Mouse (Mus musculus) limb, embryonic 11.5 days (tissue): ENCODE measurements around the gene Mrpl2. TPM values are rescaled to one million over a fixed set of nuclear protein-coding genes. Genes with fewer than 3 reads are reported as not detected.

Source experiments
- ATAC-seq: fragments of 200-750 bp; cut with Nextera tagmentation; 2 replicates; pipeline ENCODE4 v1.8.0; 2017; ENCODE audit warnings: low read depth; ENCODE audit not compliant: insufficient number of reproducible peaks, low FRiP score, low TSS enrichment
- DNase-seq: peaks from one replicate; pipeline ENCODE4 v3.0.0-alpha.2; 2015; ENCODE audit warnings: low spot score
- H3K27ac ChIP-seq: fragments of 300-500 bp; sonication (generic); replicated peaks from 2 replicates; pipeline ENCODE4 v1.5.1; 2014; ENCODE audit warnings: low read depth, mild to moderate bottlenecking, low read length
- H3K27me3 ChIP-seq: fragments of 300-500 bp; sonication (generic); 2 replicates; pipeline ENCODE4 v1.6.1; 2014; ENCODE audit warnings: mild to moderate bottlenecking, low read length, mixed read lengths; ENCODE audit not compliant: control insufficient read depth, insufficient read depth
- H3K36me3 ChIP-seq: fragments of 300-500 bp; sonication (generic); 2 replicates; pipeline ENCODE4 v1.6.1; 2014; ENCODE audit warnings: mild to moderate bottlenecking, low read length, moderate library complexity, mixed read lengths; ENCODE audit not compliant: control insufficient read depth, insufficient read depth
- H3K4me1 ChIP-seq: fragments of 300-500 bp; sonication (generic); 2 replicates; pipeline ENCODE4 v1.6.1; 2014; ENCODE audit warnings: low read length, mixed read lengths; ENCODE audit not compliant: control insufficient read depth, insufficient read depth
- H3K4me2 ChIP-seq: fragments of 300-500 bp; sonication (generic); 2 replicates; pipeline ENCODE4 v1.6.1; 2014; ENCODE audit warnings: low read depth, mild to moderate bottlenecking, moderate library complexity; ENCODE audit not compliant: severe bottlenecking
- H3K4me3 ChIP-seq: fragments of 300-500 bp; sonication (generic); 2 replicates; pipeline ENCODE4 v1.5.1; 2014; ENCODE audit warnings: low read depth, low read length
- H3K9ac ChIP-seq: fragments of 300-500 bp; sonication (generic); 2 replicates; pipeline ENCODE4 v1.6.1; 2014; ENCODE audit warnings: mild to moderate bottlenecking, low read length
- H3K9me3 ChIP-seq: fragments of 300-500 bp; sonication (generic); 2 replicates; pipeline ENCODE4 v1.6.1; 2016; ENCODE audit warnings: low read length; ENCODE audit not compliant: control insufficient read depth
- WGBS: fragments of 180-500 bp; shearing (Covaris S2); extraction: QIAGEN DNeasy Blood & Tissue Kit; methylation state at CpG from one replicate; pipeline ENCODE4 v1.1.7; 2014; 5-methylcytosine and 5-hydroxymethylcytosine counted together
- polyA plus RNA-seq: library from polyadenylated mRNA; unstranded; fragments of >200 nt; fragmentation: Nextera tagmentation; extraction: Ambion mirVana; gene quantifications from 2 replicates; pipeline ENCODE4 v1.2.1, GENCODE M21; 2014

Gene Mrpl2
- polyA plus RNA-seq, 1 experiment from 2014 or later: 126 TPM

GRCm38 (mm10) chr17:46694517-46695063 is 48.6 kb downstream of the Mrpl2 start:
- DNase-seq: no peak
- Histone ChIP-seq H3K4me2 (no peak overlapping the region), H3K27ac (no peak overlapping the region), H3K4me3 (no peak overlapping the region), H3K27me3 (no peaks in the 10 kb centered on the region), H3K4me1 (no peaks in the 10 kb centered on the region), H3K9ac (no peak overlapping the region), H3K9me3 (no peaks in the 10 kb centered on the region), H3K36me3 (peaks cover 3% of the 10 kb centered on the region; the same call in 1 of the 2 replicates)
- no peak for ATAC-seq
- 76% methylated on average over 1 of the region's 1 CpGs for WGBS

GRCm38 (mm10) chr17:46698515-46698914 is 52.5 kb downstream of the Mrpl2 start:
- peaks cover 7% of the 10 kb centered on the region; the same call in 1 of the 2 replicates for H3K36me3 ChIP-seq
- no peak for ATAC-seq
- 88% methylated on average over 6 of the region's 6 CpGs for WGBS

GRCm38 (mm10) chr17:46699245-46699644 is 53.2 kb downstream of the Mrpl2 start:
- H3K36me3 ChIP-seq: peaks cover 4% of the 10 kb centered on the region; the same call in 1 of the 2 replicates
- no peak overlapping the region for H3K9ac ChIP-seq
- H3K27me3 ChIP-seq: no peaks in the 10 kb centered on the region

More at GRCm38 (mm10) chr17:46698515-46698914, 52.5 kb downstream of the Mrpl2 start:
- Histone ChIP-seq H3K4me2 (no peak overlapping the region), H3K4me3 (no peak overlapping the region), H3K27ac (no peak overlapping the region), H3K9ac (no peak overlapping the region), H3K9me3 (no peaks in the 10 kb centered on the region), H3K4me1 (peaks cover 11% of the 10 kb centered on the region), H3K27me3 (no peaks in the 10 kb centered on the region)
- no peak for DNase-seq

More at GRCm38 (mm10) chr17:46699245-46699644, 53.2 kb downstream of the Mrpl2 start:
- Histone ChIP-seq H3K4me3 (no peak overlapping the region), H3K27ac (no peak overlapping the region), H3K9me3 (no peaks in the 10 kb centered on the region), H3K4me1 (peaks cover 15% of the 10 kb centered on the region), H3K4me2 (no peak overlapping the region)
- ATAC-seq: no peak
- 48% methylated on average over 5 of the region's 5 CpGs for WGBS
- no peak for DNase-seq

Other genes with a start within 250 kb of the Mrpl2 start
- 0.31 TPM in 1 of 2 replicates, not detected in the other for gene Crip3, start 217.3 kb upstream of the Mrpl2 start, polyA plus RNA-seq
- not detected in 2 replicates for gene Slc22a7, start 207.8 kb upstream of the Mrpl2 start, polyA plus RNA-seq
- gene Ttbk1, start 158.6 kb upstream of the Mrpl2 start, polyA plus RNA-seq: 0.27 and 0.58 TPM in 2 replicates
- gene Dnph1, start 149.5 kb upstream of the Mrpl2 start, polyA plus RNA-seq: 59.7 and 62.3 TPM in 2 replicates
- gene Cul9, start 99.8 kb upstream of the Mrpl2 start, polyA plus RNA-seq: 3.8 and 3.9 TPM in 2 replicates
- 8.3 and 9.8 TPM in 2 replicates for gene Srf, start 90.1 kb upstream of the Mrpl2 start, polyA plus RNA-seq
- 50.3 and 60.4 TPM in 2 replicates for gene Ptk7, start 16.7 kb upstream of the Mrpl2 start, polyA plus RNA-seq
- gene Klc4, start 207 bp upstream of the Mrpl2 start, polyA plus RNA-seq: 23.8 and 25.7 TPM in 2 replicates
- 34.6 and 36.3 TPM in 2 replicates for gene Cul7, start 4.1 kb downstream of the Mrpl2 start, polyA plus RNA-seq
- gene Rrp36, start 28.1 kb downstream of the Mrpl2 start, polyA plus RNA-seq: 59.8 and 61.3 TPM in 2 replicates
- 153 and 160 TPM in 2 replicates for gene Mea1, start 32.6 kb downstream of the Mrpl2 start, polyA plus RNA-seq
- 117 and 121 TPM in 2 replicates for gene Klhdc3, start 34.7 kb downstream of the Mrpl2 start, polyA plus RNA-seq
- gene Ppp2r5d, start 58.9 kb downstream of the Mrpl2 start, polyA plus RNA-seq: 122 and 135 TPM in 2 replicates
- gene Pex6, start 65.2 kb downstream of the Mrpl2 start, polyA plus RNA-seq: 18.1 and 18.5 TPM in 2 replicates
- 0.35 TPM in 1 of 2 replicates, not detected in the other for gene Gnmt, start 82.9 kb downstream of the Mrpl2 start, polyA plus RNA-seq
- gene Cnpy3, start 106.0 kb downstream of the Mrpl2 start, polyA plus RNA-seq: 49.1 and 52.4 TPM in 2 replicates
- gene Ptcra, start 117.5 kb downstream of the Mrpl2 start, polyA plus RNA-seq: 0.48 and 0.91 TPM in 2 replicates
- 41.8 and 43.4 TPM in 2 replicates for gene 2310039H08Rik, start 126.4 kb downstream of the Mrpl2 start, polyA plus RNA-seq
- 195 and 196 TPM in 2 replicates for gene Rpl7l1, start 136.4 kb downstream of the Mrpl2 start, polyA plus RNA-seq
- 4.6 and 5.9 TPM in 2 replicates for gene Bicral, start 212.3 kb downstream of the Mrpl2 start, polyA plus RNA-seq
- 73.0 and 73.3 TPM in 2 replicates for gene Tbcc, start 244.5 kb downstream of the Mrpl2 start, polyA plus RNA-seq